ENCODE assay signal across 28 mouse cellular contexts in the genomic region with DNA sequence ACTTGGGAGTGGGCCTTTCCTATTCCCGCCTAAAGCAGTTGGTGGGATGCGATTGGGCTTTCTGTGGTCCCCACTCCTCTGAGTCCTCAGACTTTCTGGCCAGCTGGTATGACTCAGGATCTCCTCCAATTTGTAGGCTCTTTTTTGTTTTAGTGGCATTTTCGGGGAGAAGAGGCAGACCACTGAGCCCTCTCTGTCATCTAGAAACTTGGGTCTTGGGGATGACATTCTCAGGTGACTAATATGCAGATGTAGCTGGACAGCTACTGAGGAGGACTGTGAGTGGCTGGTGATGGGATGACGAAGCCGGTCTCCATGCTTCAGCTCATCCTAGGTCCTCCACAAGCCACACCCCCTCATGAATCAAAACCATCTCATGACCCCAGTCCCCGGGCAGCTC. TPM values are rescaled to one million over a fixed set of nuclear protein-coding genes. Genes with fewer than 3 reads are reported as not detected.
DNase-seq lines count a peak whose midpoint lies in the region; ATAC-seq and TF ChIP-seq lines count a peak whose summit lies in the region.
"Had no signal": no experiment of that assay in that cellular context is flagged by ENCODE, and none has a peak within 500 bp of the region (broad histone marks: within the 10 kb centered on the region; RNA-seq: fewer than 3 reads in every experiment).

No protein-coding gene starts in this region.

- WGBS in midbrain, embryonic 11.5 days: 86% methylated on average over 6 of the region's 6 CpGs
- WGBS in midbrain, postnatal 0 days: 89% methylated on average over 6 of the region's 6 CpGs

- no peaks in the 10 kb centered on the region for H3K9me3 ChIP-seq in midbrain, embryonic 11.5 days (ENCODE audit: control insufficient read depth, low read length)
- no peaks in the 10 kb centered on the region for H3K9me3 ChIP-seq in midbrain, postnatal 0 days (ENCODE audit: low read length)
- H3K9me3 ChIP-seq in CH12.LX (replicated peaks; ENCODE audit: low read length): peaks cover 3% of the 10 kb centered on the region

- peak; percentile 8 for DNase-seq in midbrain, embryonic 11.5 days (ENCODE audit: low spot score, missing footprints)
- no peak for DNase-seq in midbrain, postnatal 0 days (ENCODE audit: low spot score)
- DNase-seq in 3134 (ENCODE audit: extremely low read depth, insufficient read length, low spot score) (peak; percentile 73), CH12.LX (ENCODE audit: extremely low read depth) (no peak)
- DNase-seq in layer of hippocampus, adult 2 months (ENCODE audit: low spot score in 2 of 2): no peak
- DNase-seq in urinary bladder, adult 18-20 months (ENCODE audit: low spot score in 2 of 2): no peak
- DNase-seq: adrenal gland, adult 2 months; adrenal gland, adult 8-10 months; adrenal gland, postnatal 10 days; adrenal gland, postnatal 14 days; adrenal gland, postnatal 25 days; adrenal gland, postnatal 36 days; B cell, adult 2 months; cerebellum, adult 11 months; cerebellum, adult 11-12 months; cerebellum, adult 18-20 months; cerebellum, adult 2 months; cerebellum, adult 8-10 months had no signal

- H3K4me2 ChIP-seq in midbrain, embryonic 11.5 days: no peak overlapping the region
- no peak overlapping the region for H3K4me2 ChIP-seq in midbrain, postnatal 0 days (ENCODE audit: low read depth, low read length, poor library complexity, severe bottlenecking)
- peak overlapping the region; percentile 55; the same call in 1 of the 2 replicates for H3K4me2 ChIP-seq in CH12.LX (ENCODE audit: insufficient read depth, low read depth, poor library complexity, severe bottlenecking)

- no peak overlapping the region for H3K27ac ChIP-seq in midbrain, embryonic 11.5 days (ENCODE audit: low read depth, low read length)
- no peak overlapping the region for H3K27ac ChIP-seq in midbrain, postnatal 0 days (ENCODE audit: low read depth, low read length)
- peak overlapping the region; percentile 28 for H3K27ac ChIP-seq in CH12.LX (ENCODE audit: insufficient read depth, low read depth)
- no peak overlapping the region for H3K27ac ChIP-seq in layer of hippocampus, adult 2 months

- in situ Hi-C loops in CH12.LX (cut with MboI; ENCODE audit: low pct_ligation_motif_present, low pct_unique_long_range_greater_than_20kb, low sequenced_read_pairs): no loop called here

- H3K9ac ChIP-seq in midbrain, embryonic 11.5 days (ENCODE audit: low read length): no peak overlapping the region
- no peak overlapping the region for H3K9ac ChIP-seq in midbrain, postnatal 0 days (replicated peaks; ENCODE audit: low read length, poor library complexity, severe bottlenecking)
- H3K9ac ChIP-seq in CH12.LX (ENCODE audit: insufficient read depth, low read depth): no peak overlapping the region

- H3K4me3 ChIP-seq in midbrain, embryonic 11.5 days (ENCODE audit: low read depth, low read length): no peak overlapping the region
- H3K4me3 ChIP-seq in midbrain, postnatal 0 days (ENCODE audit: low read depth, low read length): no peak overlapping the region
- no peak overlapping the region for H3K4me3 ChIP-seq in CH12.LX (replicated peaks in 1 of 3; ENCODE audit: low read depth in 2 of 3, low read length in 2 of 3, poor library complexity in 1 of 3)
- no peak overlapping the region for H3K4me3 ChIP-seq in layer of hippocampus, adult 2 months

- H3K4me1 ChIP-seq in midbrain, embryonic 11.5 days (ENCODE audit: control insufficient read depth, insufficient read depth, low read length): no peaks in the 10 kb centered on the region
- no peaks in the 10 kb centered on the region for H3K4me1 ChIP-seq in midbrain, postnatal 0 days (ENCODE audit: insufficient read depth, low read length)
- peaks cover 22 to 73% of the 10 kb centered on the region in 2 experiments for H3K4me1 ChIP-seq in CH12.LX (ENCODE audit: control insufficient read depth in 1 of 2, insufficient read depth in 2 of 2)

- no peak for TF ChIP-seq RAD21 in CH12.LX (IDR thresholded peaks at IDR 0.05; ENCODE audit: low read depth, low read length)

- H3K27me3 ChIP-seq in midbrain, embryonic 11.5 days (ENCODE audit: control insufficient read depth, insufficient read depth, low read length): no peaks in the 10 kb centered on the region
- no peaks in the 10 kb centered on the region for H3K27me3 ChIP-seq in midbrain, postnatal 0 days (ENCODE audit: insufficient read depth, low read length)
- no peaks in the 10 kb centered on the region for H3K27me3 ChIP-seq in CH12.LX (replicated peaks)
- H3K27me3 ChIP-seq: Patski had no signal

- peaks cover 20% of the 10 kb centered on the region for H3K79me2 ChIP-seq in CH12.LX (replicated peaks; ENCODE audit: control insufficient read depth, extremely low read depth, insufficient read depth, poor library complexity, severe bottlenecking)

- no peaks in the 10 kb centered on the region for H3K36me3 ChIP-seq in midbrain, embryonic 11.5 days (ENCODE audit: control insufficient read depth, insufficient read depth, low read length)
- H3K36me3 ChIP-seq in midbrain, postnatal 0 days (ENCODE audit: insufficient read depth, low read length): no peaks in the 10 kb centered on the region
- peaks cover 20 to 56% of the 10 kb centered on the region in 2 experiments for H3K36me3 ChIP-seq in CH12.LX (replicated peaks in 1 of 2; ENCODE audit: control insufficient read depth in 1 of 2, insufficient read depth in 1 of 2, low read length in 1 of 2)
- H3K36me3 ChIP-seq: G1E had no signal

- no peak for TF ChIP-seq POLR2A in CH12.LX (IDR thresholded peaks at IDR 0.05; ENCODE audit: low read depth, low read length)

- dilution Hi-C loops in CH12.LX (cut with MboI; ENCODE audit: extremely low pct_ligation_motif_present, extremely low pct_unique_long_range_greater_than_20kb, low sequenced_read_pairs): no loop called here

- TF ChIP-seq CTCF in midbrain, postnatal 0 days (IDR thresholded peaks at IDR 0.05): no peak
- no peak for TF ChIP-seq CTCF in CH12.LX (conservative IDR thresholded peaks at IDR 0.05 in 1 of 2, IDR thresholded peaks at IDR 0.05 in 1 of 2; ENCODE audit: low read depth in 2 of 2, low read length in 2 of 2)
- no peak for TF ChIP-seq CTCF in layer of hippocampus, adult 2 months (conservative IDR thresholded peaks at IDR 0.05)

- no peak for TF ChIP-seq EP300 in CH12.LX (IDR thresholded peaks at IDR 0.05; ENCODE audit: low read length)

- no peak for ATAC-seq in midbrain, embryonic 11.5 days (ENCODE audit: low FRiP score)
- ATAC-seq in midbrain, postnatal 0 days (ENCODE audit: low FRiP score): no peak
- ATAC-seq: activated CD4-positive, CD25-positive, alpha-beta regulatory T cell, adult 4 months; CD4-positive, CD25-positive, alpha-beta regulatory T cell, adult 4 months; Patski had no signal

TF ChIP-seq in CH12.LX, 34 proteins besides CTCF, POLR2A, EP300 and RAD21:
- TF ChIP-seq SMC3 (IDR thresholded peaks at IDR 0.05; ENCODE audit: low read depth, low read length): no peak
- peak; percentile 82 for TF ChIP-seq BHLHE40 (IDR thresholded peaks at IDR 0.05; ENCODE audit: low read depth, low read length)
- TF ChIP-seq SIN3A (IDR thresholded peaks at IDR 0.05; ENCODE audit: low read length): 0 out of 2 replicates have a peak, but pooled peaks have one; percentile 38
- peak; percentile 51; the same call in 1 of the 2 replicates for TF ChIP-seq ETS1 (conservative IDR thresholded peaks at IDR 0.05; ENCODE audit: low read depth, low read length)
- no peak for TF ChIP-seq ZKSCAN1 (IDR thresholded peaks at IDR 0.05; ENCODE audit: borderline replicate concordance, low read depth, low read length)

RNA-seq across cellular contexts. Expression of gene AL607142.1, which starts 2.6 kb away (rescaled TPM):
- not detected in 2 replicates for polyA plus RNA-seq in midbrain, embryonic 11.5 days (2014; fragmentation: Nextera tagmentation; extraction: Ambion mirVana)
- total RNA-seq in midbrain, postnatal 0 days (2014; rRNA removed): not detected in 2 replicates
- polyA plus RNA-seq in midbrain, postnatal 0 days (2015; fragmentation: Nextera tagmentation; extraction: Ambion mirVana): not detected in 2 replicates
- not detected in 2 replicates for total RNA-seq in CH12.LX (2012; rRNA removed)
- not detected in 2 replicates for total RNA-seq in CH12.LX (2014; rRNA removed)
- 22.0 TPM in 1 of 2 replicates, not detected in the other for polyA plus RNA-seq in CH12.LX (2012; ENCODE audit: insufficient read length, low read depth)
- not detected for total RNA-seq in layer of hippocampus, adult 2 months (2021)
- total RNA-seq: adrenal gland, adult 18-20 months; adrenal gland, adult 2 months; adrenal gland, adult 8-10 months; adrenal gland, postnatal 10 days; adrenal gland, postnatal 14 days; adrenal gland, postnatal 25 days; adrenal gland, postnatal 36 days; adrenal gland, postnatal 4 days; ES-E14; G1E; MEL had no signal
- polyA plus RNA-seq: activated CD4-positive, CD25-positive, alpha-beta regulatory T cell, adult 4 months; adrenal gland, adult 2 months; brain, embryonic 14.5 days; C2C12; CD4-positive, CD25-positive, alpha-beta regulatory T cell, adult 4 months; cerebellum, adult 2 months; G1E; Patski had no signal

Comparison
In these comparisons a context has a peak if more than half of its experiments do, and no peak if none do; other contexts are left out.
1. DNase-seq: peak in midbrain, embryonic 11.5 days (single experiment) and 3134 (single experiment); none in midbrain, postnatal 0 days (single experiment), CH12.LX (single experiment), layer of hippocampus, adult 2 months (0 of 2) and urinary bladder, adult 18-20 months (0 of 2).